Mouse (Mus musculus) heart, embryonic 16.5 days (tissue): ENCODE measurements around the gene Rps8. TPM values are rescaled to one million over a fixed set of nuclear protein-coding genes. Genes with fewer than 3 reads are reported as not detected.

Experiments used
- ATAC-seq: fragments of 200-750 bp; cut with Nextera tagmentation; replicated peaks from 2 replicates; pipeline ENCODE4 v1.8.0; 2017; ENCODE audit warnings: moderate number of reproducible peaks; ENCODE audit not compliant: insufficient read depth, low FRiP score; ENCODE audit errors: extremely low read depth
- H3K27ac ChIP-seq: fragments of 300-500 bp; sonication (generic); 2 replicates; pipeline ENCODE4 v1.5.1; 2014; ENCODE audit warnings: mild to moderate bottlenecking, low read length, control low read depth, moderate library complexity
- H3K27me3 ChIP-seq: fragments of 300-500 bp; sonication (generic); 2 replicates; pipeline ENCODE4 v1.6.1; 2014; ENCODE audit warnings: low read length, mixed read lengths; ENCODE audit not compliant: control insufficient read depth, insufficient read depth
- H3K36me3 ChIP-seq: fragments of 300-500 bp; sonication (generic); 2 replicates; pipeline ENCODE4 v1.6.1; 2014; ENCODE audit not compliant: control insufficient read depth, insufficient read depth
- H3K4me1 ChIP-seq: fragments of 300-500 bp; sonication (generic); 2 replicates; pipeline ENCODE4 v1.6.1; 2014; ENCODE audit warnings: low read length, mixed read lengths; ENCODE audit not compliant: control insufficient read depth, insufficient read depth
- H3K4me2 ChIP-seq: fragments of 300-500 bp; sonication (generic); 2 replicates; pipeline ENCODE4 v1.6.1; 2014; ENCODE audit warnings: low read depth, mild to moderate bottlenecking, control low read depth, low read length
- H3K4me3 ChIP-seq: fragments of 300-500 bp; sonication (generic); 2 replicates; pipeline ENCODE4 v1.5.1; 2014; ENCODE audit warnings: mild to moderate bottlenecking, control low read depth, low read length
- H3K9ac ChIP-seq: fragments of 300-500 bp; sonication (generic); 2 replicates; pipeline ENCODE4 v1.6.1; 2014; ENCODE audit warnings: low read length, control low read depth
- H3K9me3 ChIP-seq: fragments of 300-500 bp; sonication (generic); replicated peaks from 2 replicates; pipeline ENCODE4 v1.6.1; 2016; ENCODE audit warnings: low read length; ENCODE audit not compliant: control insufficient read depth
- WGBS: fragments of 180-500 bp; shearing (Covaris S2); extraction: QIAGEN DNeasy Blood & Tissue Kit; methylation state at CpG from one replicate; pipeline ENCODE4 v1.1.7; 2014; 5-methylcytosine and 5-hydroxymethylcytosine counted together
- polyA plus RNA-seq: library from polyadenylated mRNA; unstranded; fragments of >200 nt; fragmentation: Nextera tagmentation; extraction: Ambion mirVana; gene quantifications from 2 replicates; pipeline ENCODE4 v1.2.1, GENCODE M21; 2015

The Rps8 gene
- polyA plus RNA-seq, 1 experiment from 2014 or later = 420 TPM

DNA sequence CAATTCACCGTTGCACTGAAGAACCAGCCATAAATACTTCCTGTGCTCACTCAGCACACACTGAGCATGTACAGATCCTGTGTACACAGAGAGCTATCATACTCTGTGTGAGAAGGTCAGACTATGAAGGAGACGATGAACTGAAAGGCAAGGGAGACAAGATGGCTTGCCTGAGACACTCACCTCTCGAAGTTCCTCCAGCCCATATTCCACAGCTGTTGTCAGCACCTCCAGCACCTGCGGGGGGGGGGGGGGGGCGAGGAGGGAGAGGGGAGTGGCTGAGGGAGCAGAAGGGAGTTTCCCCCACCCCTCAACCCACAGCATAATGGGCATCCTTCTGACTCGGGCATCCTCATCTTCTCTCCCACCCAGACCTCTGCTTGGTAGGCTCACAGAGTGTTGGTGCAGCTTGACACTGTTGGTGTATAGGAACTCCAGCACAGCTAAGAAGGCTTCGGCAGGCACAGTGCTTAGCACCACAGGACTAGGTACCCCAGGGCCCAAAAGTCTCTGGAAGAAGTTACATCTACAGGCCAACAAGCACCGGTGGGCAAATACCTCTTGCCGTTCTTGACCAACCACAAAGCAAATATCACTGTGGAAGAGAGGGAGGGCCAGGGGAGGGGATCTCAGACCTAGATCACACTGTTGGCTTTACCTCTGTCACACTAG lies 32.4 kb downstream of the Rps8 start:
- Histone ChIP-seq H3K4me3 (no peak overlapping the region), H3K4me2 (no peak overlapping the region), H3K27me3 (no peaks in the 10 kb centered on the region), H3K9ac (no peak overlapping the region), H3K4me1 (peaks cover 26% of the 10 kb centered on the region), H3K9me3 (no peaks in the 10 kb centered on the region), H3K27ac (no peak overlapping the region), H3K36me3 (peaks cover 4% of the 10 kb centered on the region; the same call in 1 of the 2 replicates)
- ATAC-seq = no peak
- WGBS = 74% methylated on average over 7 of the region's 9 CpGs

DNA sequence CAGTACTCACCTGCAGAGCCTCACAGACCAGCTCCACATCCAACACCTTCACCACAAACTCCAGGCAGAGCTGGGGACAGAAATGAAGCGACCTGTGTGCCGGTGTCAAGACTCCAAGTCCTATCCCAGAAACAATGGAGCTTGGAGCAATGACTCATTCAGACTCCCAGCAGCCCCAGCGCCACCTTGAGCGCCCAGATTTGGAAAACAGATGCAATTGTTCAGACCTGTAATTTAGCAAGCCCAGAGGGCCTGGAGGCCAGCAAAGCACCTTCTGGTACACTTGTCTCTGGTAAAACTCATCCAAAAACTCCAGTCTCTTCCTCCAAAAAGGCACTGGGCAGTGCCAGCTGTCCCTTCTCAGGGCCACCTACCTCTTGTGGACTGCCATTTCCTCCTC lies 33.8 kb downstream of the Rps8 start:
- 83% methylated on average over 4 of the region's 4 CpGs for WGBS
- no peak overlapping the region for H3K9ac ChIP-seq

DNA sequence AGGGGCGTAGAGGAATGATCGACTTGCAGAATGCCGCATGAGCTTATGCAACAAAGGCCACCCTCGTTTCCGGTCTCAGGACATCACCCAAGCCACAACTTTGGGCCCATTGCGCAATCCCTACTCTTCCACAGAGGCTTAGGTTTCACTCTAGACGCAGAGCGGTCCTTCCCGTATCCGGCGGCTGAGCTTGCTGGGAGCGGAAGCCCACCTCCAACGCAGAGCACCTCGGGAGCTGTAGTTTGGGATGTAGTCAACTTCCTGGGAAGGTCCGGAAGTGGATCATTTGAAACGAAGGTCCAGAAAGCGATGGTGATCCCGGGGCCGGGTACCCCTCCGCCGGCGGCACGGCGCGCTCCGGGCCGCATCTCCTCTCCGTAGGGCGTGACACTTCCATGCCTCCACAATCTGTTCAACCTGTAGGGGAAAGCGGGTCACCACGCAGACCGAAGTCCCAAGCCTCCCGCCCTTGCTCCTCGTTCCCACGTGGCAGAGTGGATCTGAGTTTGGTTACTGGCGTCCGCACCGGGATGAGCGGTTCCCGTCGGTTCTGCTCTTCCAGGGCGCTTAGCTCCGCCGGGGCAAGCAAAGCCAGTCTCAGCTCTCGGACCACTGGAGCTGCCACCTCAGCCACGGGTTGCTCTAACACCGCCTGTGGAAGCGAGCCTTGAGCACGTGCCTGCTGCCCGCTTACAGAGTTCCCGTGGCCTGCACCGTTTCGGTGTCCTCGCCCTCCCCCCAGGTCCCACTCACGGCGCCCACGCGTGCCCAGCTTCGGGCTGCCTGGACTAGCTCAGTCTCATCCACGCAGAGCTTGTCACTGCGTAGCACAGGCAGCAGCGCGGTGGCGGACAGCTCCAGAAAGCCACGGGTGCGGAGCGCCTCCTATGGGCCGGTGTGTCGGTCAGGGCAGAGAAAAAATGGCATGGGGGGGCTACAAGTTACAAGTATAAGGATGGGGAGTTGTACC lies 35.3 kb downstream of the Rps8 start:
- peak; percentile 92 for ATAC-seq
- no peaks in the 10 kb centered on the region for H3K27me3 ChIP-seq
- H3K4me3 ChIP-seq = peak overlapping the region; percentile 62
- H3K27ac ChIP-seq = peak overlapping the region; percentile 92
- peaks cover 21% of the 10 kb centered on the region for H3K4me1 ChIP-seq
- no peaks in the 10 kb centered on the region for H3K36me3 ChIP-seq
- H3K4me2 ChIP-seq = peak overlapping the region; percentile 92
- no peaks in the 10 kb centered on the region for H3K9me3 ChIP-seq
- H3K9ac ChIP-seq = peak overlapping the region; percentile 70
- under 1% methylated on average over 69 of the region's 69 CpGs for WGBS

More for the DNA sequence above, 33.8 kb downstream of the Rps8 start:
- Histone ChIP-seq H3K4me3 (no peak overlapping the region), H3K36me3 (no peaks in the 10 kb centered on the region), H3K27me3 (no peaks in the 10 kb centered on the region), H3K4me1 (peaks cover 26% of the 10 kb centered on the region), H3K27ac (no peak overlapping the region), H3K9me3 (no peaks in the 10 kb centered on the region), H3K4me2 (no peak overlapping the region)
- no peak for ATAC-seq

DNA sequence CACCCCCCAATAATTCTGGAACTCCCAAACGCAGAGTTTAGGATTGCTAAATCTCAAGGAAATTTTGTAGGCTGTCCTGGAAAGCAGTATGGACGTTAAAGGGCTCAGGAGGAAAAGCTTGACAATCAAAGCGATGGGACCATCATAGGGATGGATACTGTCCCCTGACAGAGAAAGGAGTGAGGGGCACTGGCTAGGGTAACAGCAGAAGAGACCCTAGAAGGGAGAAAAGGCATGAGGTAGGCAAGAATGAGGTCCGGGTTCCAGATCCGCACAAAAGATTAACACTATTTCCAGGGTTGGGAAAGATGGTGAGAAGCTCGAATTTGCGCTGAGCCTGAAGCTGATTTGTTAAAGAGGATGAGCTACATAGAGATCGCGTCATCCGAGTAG lies 36.0 kb downstream of the Rps8 start:
- Histone ChIP-seq H3K9me3 (no peaks in the 10 kb centered on the region), H3K36me3 (no peaks in the 10 kb centered on the region), H3K27ac (peak overlapping the region; percentile 92), H3K4me3 (peak overlapping the region; percentile 62), H3K4me1 (peaks cover 14% of the 10 kb centered on the region), H3K27me3 (no peaks in the 10 kb centered on the region), H3K9ac (peak overlapping the region; percentile 70), H3K4me2 (peak overlapping the region; percentile 92)
- no peak for ATAC-seq
- 4% methylated on average over 10 of the region's 10 CpGs for WGBS

DNA sequence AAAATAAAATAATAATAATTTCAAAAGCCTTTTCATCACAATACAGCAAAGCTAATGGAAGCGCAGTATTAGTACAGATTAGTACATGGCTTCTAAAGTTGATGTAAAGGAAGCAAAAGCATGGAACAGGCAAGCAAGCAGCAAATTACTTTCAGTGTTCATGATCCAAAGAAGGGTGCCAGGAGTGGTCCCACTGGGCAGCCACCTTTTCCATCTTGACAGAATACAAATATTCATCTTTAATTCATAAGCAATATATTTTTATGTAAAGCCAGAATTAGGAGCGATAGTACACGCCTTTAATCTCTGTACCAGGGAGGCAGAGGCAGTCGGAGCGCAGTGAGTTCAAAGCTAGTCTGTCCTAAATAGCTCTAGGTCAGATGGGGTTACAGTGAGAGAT lies 36.4 kb downstream of the Rps8 start:
- peak overlapping the region; percentile 92 for H3K27ac ChIP-seq
- peak overlapping the region; percentile 62 for H3K4me3 ChIP-seq
- peak overlapping the region; percentile 92 for H3K4me2 ChIP-seq
- ATAC-seq = no peak
- no peaks in the 10 kb centered on the region for H3K9me3 ChIP-seq
- 72% methylated on average over 5 of the region's 5 CpGs for WGBS
- peak overlapping the region; percentile 70 for H3K9ac ChIP-seq
- H3K36me3 ChIP-seq = no peaks in the 10 kb centered on the region
- peaks cover 10% of the 10 kb centered on the region for H3K4me1 ChIP-seq
- H3K27me3 ChIP-seq = no peaks in the 10 kb centered on the region

DNA sequence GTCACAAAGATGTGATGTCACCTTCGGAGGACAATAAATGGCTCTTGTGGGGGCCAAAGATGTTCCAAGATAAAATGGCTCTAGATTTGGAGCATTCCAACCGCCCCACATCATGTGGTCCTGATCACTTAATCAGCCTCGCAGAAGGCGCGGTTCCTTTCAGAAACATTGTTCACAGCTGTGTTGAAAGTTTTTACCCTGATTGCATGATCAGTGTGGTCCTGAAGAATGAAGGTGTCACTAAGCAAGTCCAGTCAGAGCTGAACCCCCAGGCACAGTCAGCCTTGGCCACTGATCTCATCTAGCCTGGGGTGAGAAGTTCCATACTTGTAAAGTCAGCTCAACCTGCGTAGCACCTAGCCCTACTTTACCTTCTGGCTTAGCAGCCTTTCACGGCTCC lies 38.1 kb downstream of the Rps8 start:
- no peaks in the 10 kb centered on the region for H3K36me3 ChIP-seq
- H3K27me3 ChIP-seq = no peaks in the 10 kb centered on the region
- H3K27ac ChIP-seq = no peak overlapping the region
- 90% methylated on average over 7 of the region's 7 CpGs for WGBS
- no peak overlapping the region for H3K9ac ChIP-seq
- ATAC-seq = no peak
- H3K4me2 ChIP-seq = no peak overlapping the region
- H3K4me1 ChIP-seq = peaks cover 8% of the 10 kb centered on the region
- no peak overlapping the region for H3K4me3 ChIP-seq
- no peaks in the 10 kb centered on the region for H3K9me3 ChIP-seq

DNA sequence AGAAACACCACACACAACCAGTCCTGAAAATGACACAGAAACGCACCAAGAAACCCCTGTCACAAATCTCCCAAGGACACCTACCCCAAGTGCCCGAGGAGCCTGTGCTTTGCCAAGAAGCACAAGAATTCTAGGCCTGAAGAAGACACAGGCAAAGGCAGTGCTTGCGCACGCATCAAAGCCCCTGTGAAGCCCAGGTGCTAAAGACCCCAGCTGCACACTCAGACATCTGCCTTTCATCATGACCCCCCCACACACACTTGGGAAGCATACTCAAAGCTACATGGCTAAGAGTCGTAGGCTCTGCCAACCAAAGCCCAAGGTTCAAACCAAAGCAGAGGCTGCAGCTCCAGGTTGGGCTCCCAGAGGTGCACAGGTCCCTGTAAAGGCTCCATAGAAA lies 40.5 kb downstream of the Rps8 start:
- H3K4me3 ChIP-seq = no peak overlapping the region
- H3K9me3 ChIP-seq = no peaks in the 10 kb centered on the region
- no peaks in the 10 kb centered on the region for H3K27me3 ChIP-seq
- no peak overlapping the region for H3K27ac ChIP-seq
- no peak overlapping the region for H3K9ac ChIP-seq
- WGBS = 78% methylated on average over 5 of the region's 5 CpGs
- H3K4me1 ChIP-seq = peaks cover 6% of the 10 kb centered on the region
- ATAC-seq = no peak
- H3K4me2 ChIP-seq = no peak overlapping the region
- no peaks in the 10 kb centered on the region for H3K36me3 ChIP-seq

DNA sequence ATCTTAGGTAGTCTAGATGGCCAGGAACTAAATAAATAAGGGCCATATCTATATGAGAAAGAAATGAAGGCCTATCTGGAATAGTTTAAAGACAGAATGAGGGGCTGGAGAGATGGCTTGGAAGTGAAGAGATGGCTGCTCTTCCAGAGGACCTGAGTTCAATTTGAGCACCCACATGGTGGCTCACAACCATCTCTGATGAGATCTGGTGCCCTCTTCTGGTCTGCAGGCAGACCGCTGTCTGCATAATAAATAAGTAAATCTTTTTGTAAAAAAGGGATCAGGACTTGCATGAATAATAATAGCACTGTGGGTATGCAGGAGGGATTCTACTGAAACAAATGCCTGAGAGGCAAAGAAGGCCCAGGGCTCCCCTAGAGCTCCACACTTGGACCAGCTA lies 42.8 kb downstream of the Rps8 start:
- Histone ChIP-seq H3K4me3 (no peak overlapping the region), H3K27me3 (no peaks in the 10 kb centered on the region), H3K27ac (no peak overlapping the region), H3K9me3 (no peaks in the 10 kb centered on the region), H3K9ac (no peak overlapping the region), H3K36me3 (no peaks in the 10 kb centered on the region), H3K4me2 (no peak overlapping the region), H3K4me1 (no peaks in the 10 kb centered on the region)
- no peak for ATAC-seq
- WGBS = 96% methylated on average over 1 of the region's 1 CpGs

DNA sequence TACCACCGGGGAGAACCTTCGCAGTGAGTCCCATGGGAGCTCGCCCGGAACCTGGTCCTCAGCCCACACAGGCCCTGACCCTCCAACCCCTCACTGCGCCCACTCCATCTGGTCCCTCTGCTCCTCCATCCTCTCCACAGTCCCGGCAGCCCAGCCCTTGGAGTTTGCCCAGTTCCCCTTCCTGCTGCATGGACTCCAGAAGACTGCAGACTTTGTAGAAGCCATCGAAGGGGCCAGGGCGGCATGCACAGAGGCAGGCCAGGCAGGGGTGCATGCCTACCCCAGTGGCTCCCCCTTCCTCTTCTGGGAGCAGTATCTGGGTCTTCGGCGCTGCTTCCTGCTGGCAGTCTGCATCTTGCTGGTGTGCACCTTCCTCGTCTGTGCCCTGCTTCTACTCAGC lies 45.1 kb downstream of the Rps8 start:
- no peak overlapping the region for H3K9ac ChIP-seq
- 83% methylated on average over 11 of the region's 11 CpGs for WGBS
- no peak overlapping the region for H3K4me3 ChIP-seq
- H3K4me2 ChIP-seq = no peak overlapping the region
- H3K9me3 ChIP-seq = no peaks in the 10 kb centered on the region
- ATAC-seq = no peak
- no peaks in the 10 kb centered on the region for H3K36me3 ChIP-seq
- no peak overlapping the region for H3K27ac ChIP-seq
- H3K4me1 ChIP-seq = no peaks in the 10 kb centered on the region
- no peaks in the 10 kb centered on the region for H3K27me3 ChIP-seq
